Comparison of ENCODE assay signal across 9 mouse cellular contexts in the genomic region with DNA sequence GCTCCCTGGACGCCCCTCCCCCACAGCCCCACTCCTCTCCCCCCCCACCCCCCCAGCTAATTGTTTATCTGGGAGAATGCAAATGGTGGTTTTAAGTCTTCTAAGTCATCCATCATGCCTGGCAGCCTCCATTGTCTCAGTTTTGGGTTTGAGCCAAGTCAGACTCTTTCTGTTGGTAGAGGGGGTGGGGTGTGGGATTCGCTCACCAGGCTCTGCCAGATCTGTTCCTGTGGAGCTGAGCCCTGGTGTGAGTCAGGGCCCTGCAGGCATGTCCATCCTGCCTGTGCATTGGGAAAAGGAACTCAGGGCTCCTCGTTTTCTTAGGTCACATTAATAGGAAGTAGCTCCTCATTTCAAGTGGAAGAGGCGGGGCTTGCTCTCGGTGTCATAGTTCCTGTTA.
DNase-seq lines count a peak whose midpoint lies in the region; ATAC-seq and TF ChIP-seq lines count a peak whose summit lies in the region.
"Had no signal": no experiment of that assay in that cellular context is flagged by ENCODE, and none has a peak within 500 bp of the region (broad histone marks: within the 10 kb centered on the region; RNA-seq: fewer than 3 reads in every experiment).

No protein-coding gene starts in this region.

- no peak overlapping the region for H3K4me3 ChIP-seq in ES-E14 (ENCODE audit: insufficient read depth in 1 of 2, low read depth in 1 of 2, low read length in 2 of 2, poor library complexity in 1 of 2, severe bottlenecking in 1 of 2)
- H3K4me3 ChIP-seq in forebrain, postnatal 0 days (ENCODE audit: low read depth, low read length) = no peak overlapping the region
- H3K4me3 ChIP-seq in intestine, embryonic 15.5 days (replicated peaks) = no peak overlapping the region
- H3K4me3 ChIP-seq in limb, embryonic 10.5 days = peak overlapping the region; percentile 27
- peak overlapping the region; percentile 15; the same call in 1 of the 2 replicates for H3K4me3 ChIP-seq in stomach, embryonic 16.5 days (replicated peaks; ENCODE audit: low read length)
- H3K4me3 ChIP-seq: erythroblast, embryonic 14.5 days had no signal

- ATAC-seq in forebrain, postnatal 0 days = peak; percentile 61
- ATAC-seq in intestine, embryonic 15.5 days = peak; percentile 44
- ATAC-seq in stomach, embryonic 16.5 days (ENCODE audit: insufficient read depth, low FRiP score) = peak; percentile 85

- in situ Hi-C loops in ES-E14 (cut with MboI; ENCODE audit: low sequenced_read_pairs in 2 of 2, unreplicated experiment in 2 of 2) = no loop called here

- H3K4me2 ChIP-seq in forebrain, postnatal 0 days (ENCODE audit: low read depth) = peak overlapping the region; percentile 26
- peak overlapping the region; percentile 40 for H3K4me2 ChIP-seq in intestine, embryonic 15.5 days (replicated peaks)
- H3K4me2 ChIP-seq in stomach, embryonic 16.5 days (ENCODE audit: low read depth, low read length) = peak overlapping the region; percentile 36

- no peaks in the 10 kb centered on the region for H3K9me3 ChIP-seq in ES-E14 (ENCODE audit: control insufficient read depth, insufficient read depth, low read depth, low read length)
- H3K9me3 ChIP-seq in forebrain, postnatal 0 days (ENCODE audit: low read length) = no peaks in the 10 kb centered on the region
- no peaks in the 10 kb centered on the region for H3K9me3 ChIP-seq in intestine, embryonic 15.5 days
- no peaks in the 10 kb centered on the region for H3K9me3 ChIP-seq in limb, embryonic 10.5 days (replicated peaks)
- no peaks in the 10 kb centered on the region for H3K9me3 ChIP-seq in stomach, embryonic 16.5 days (replicated peaks; ENCODE audit: control insufficient read depth, low read length)

- WGBS in forebrain, postnatal 0 days = 3% methylated on average over 5 of the region's 5 CpGs
- WGBS in intestine, embryonic 15.5 days = 3% methylated on average over 5 of the region's 5 CpGs
- 5% methylated on average over 5 of the region's 5 CpGs for WGBS in limb, embryonic 10.5 days
- WGBS in stomach, embryonic 16.5 days = 3% methylated on average over 5 of the region's 5 CpGs

- no peak overlapping the region; the same call in 1 of the 2 replicates for H3K27ac ChIP-seq in ES-E14 (ENCODE audit: insufficient read depth, low read depth, low read length, poor library complexity, severe bottlenecking)
- peak overlapping the region; percentile 11; the same call in 1 of the 2 replicates for H3K27ac ChIP-seq in forebrain, postnatal 0 days (ENCODE audit: low read depth, low read length)
- peak overlapping the region; percentile 80 for H3K27ac ChIP-seq in intestine, embryonic 15.5 days
- peak overlapping the region; percentile 76 for H3K27ac ChIP-seq in limb, embryonic 10.5 days
- peak overlapping the region; percentile 78 for H3K27ac ChIP-seq in stomach, embryonic 16.5 days (ENCODE audit: low read length)

- H3K27me3 ChIP-seq in forebrain, postnatal 0 days (ENCODE audit: insufficient read depth, low read length) = no peaks in the 10 kb centered on the region
- H3K27me3 ChIP-seq in intestine, embryonic 15.5 days (replicated peaks) = no peaks in the 10 kb centered on the region
- no peaks in the 10 kb centered on the region for H3K27me3 ChIP-seq in limb, embryonic 10.5 days (ENCODE audit: low read depth, poor library complexity, severe bottlenecking)
- no peaks in the 10 kb centered on the region for H3K27me3 ChIP-seq in stomach, embryonic 16.5 days (ENCODE audit: control insufficient read depth, insufficient read depth, low read length)

- DNase-seq in ES-E14 (ENCODE audit: low read depth, low spot score) = peak; percentile 81
- DNase-seq in adrenal gland, postnatal 25 days = peak; percentile 47
- peak; percentile 85 for DNase-seq in forebrain, postnatal 0 days
- peak; percentile 65 for DNase-seq in limb, embryonic 10.5 days (ENCODE audit: low spot score)
- DNase-seq in mesoderm, embryonic 11.5 days (ENCODE audit: low read depth, low spot score) = peak; percentile 93
- no peak for DNase-seq in T-cell, adult 2 months (ENCODE audit: low spot score)

- no peak for TF ChIP-seq CTCF in forebrain, postnatal 0 days (IDR thresholded peaks at IDR 0.05; ENCODE audit: low read depth)

- H3K4me1 ChIP-seq in ES-E14 (ENCODE audit: control insufficient read depth in 2 of 2, insufficient read depth in 2 of 2, low read length in 2 of 2, poor library complexity in 1 of 2) = peaks cover 25 to 34% of the 10 kb centered on the region in 2 experiments
- peaks cover 28% of the 10 kb centered on the region for H3K4me1 ChIP-seq in forebrain, postnatal 0 days (ENCODE audit: insufficient read depth)
- H3K4me1 ChIP-seq in intestine, embryonic 15.5 days (replicated peaks) = peaks cover 47% of the 10 kb centered on the region
- peaks cover 98% of the 10 kb centered on the region for H3K4me1 ChIP-seq in limb, embryonic 10.5 days
- H3K4me1 ChIP-seq in stomach, embryonic 16.5 days (ENCODE audit: control insufficient read depth, insufficient read depth, low read length) = peaks cover 65% of the 10 kb centered on the region

- no peak overlapping the region for H3K9ac ChIP-seq in ES-E14 (ENCODE audit: insufficient read depth, low read depth, low read length, poor library complexity, severe bottlenecking)
- H3K9ac ChIP-seq in forebrain, postnatal 0 days = no peak overlapping the region
- no peak overlapping the region for H3K9ac ChIP-seq in intestine, embryonic 15.5 days
- H3K9ac ChIP-seq in stomach, embryonic 16.5 days (ENCODE audit: low read length) = no peak overlapping the region

- peaks cover 4% of the 10 kb centered on the region for H3K36me3 ChIP-seq in ES-E14 (ENCODE audit: control insufficient read depth, insufficient read depth, low read length, poor library complexity, severe bottlenecking)
- H3K36me3 ChIP-seq in forebrain, postnatal 0 days (ENCODE audit: insufficient read depth) = no peaks in the 10 kb centered on the region
- H3K36me3 ChIP-seq in intestine, embryonic 15.5 days = no peaks in the 10 kb centered on the region
- no peaks in the 10 kb centered on the region for H3K36me3 ChIP-seq in limb, embryonic 10.5 days
- no peaks in the 10 kb centered on the region for H3K36me3 ChIP-seq in stomach, embryonic 16.5 days (ENCODE audit: control insufficient read depth, insufficient read depth, low read length)

TF ChIP-seq in ES-E14, 5 proteins besides CTCF, POLR2A, EP300 and RAD21:
- no peak for TF ChIP-seq HCFC1 (IDR thresholded peaks at IDR 0.05; ENCODE audit: borderline replicate concordance, insufficient read depth, low read length)
- no peak for TF ChIP-seq ZNF384 (IDR thresholded peaks at IDR 0.05; ENCODE audit: low read depth, low read length)
- no peak for TF ChIP-seq ZC3H11A (IDR thresholded peaks at IDR 0.05; ENCODE audit: borderline replicate concordance, low read depth, low read length)
- TF ChIP-seq MAFK (IDR thresholded peaks at IDR 0.05; ENCODE audit: insufficient read depth, low read depth, low read length) = no peak
- no peak for TF ChIP-seq CHD2 (IDR thresholded peaks at IDR 0.05; ENCODE audit: low read depth, low read length)

Comparison
In these comparisons a context has a peak if more than half of its experiments do, and no peak if none do; other contexts are left out.
1. H3K4me3 ChIP-seq: peak in limb, embryonic 10.5 days (single experiment) and stomach, embryonic 16.5 days (single experiment); none in ES-E14 (0 of 2), forebrain, postnatal 0 days (single experiment) and intestine, embryonic 15.5 days (single experiment).
2. Peak in every context shown above with its lines, with median percentiles within 50 percentile points of each other: ATAC-seq and H3K4me2 ChIP-seq.